ENCODE assay signal across 8 mouse cellular contexts in the genomic region with DNA sequence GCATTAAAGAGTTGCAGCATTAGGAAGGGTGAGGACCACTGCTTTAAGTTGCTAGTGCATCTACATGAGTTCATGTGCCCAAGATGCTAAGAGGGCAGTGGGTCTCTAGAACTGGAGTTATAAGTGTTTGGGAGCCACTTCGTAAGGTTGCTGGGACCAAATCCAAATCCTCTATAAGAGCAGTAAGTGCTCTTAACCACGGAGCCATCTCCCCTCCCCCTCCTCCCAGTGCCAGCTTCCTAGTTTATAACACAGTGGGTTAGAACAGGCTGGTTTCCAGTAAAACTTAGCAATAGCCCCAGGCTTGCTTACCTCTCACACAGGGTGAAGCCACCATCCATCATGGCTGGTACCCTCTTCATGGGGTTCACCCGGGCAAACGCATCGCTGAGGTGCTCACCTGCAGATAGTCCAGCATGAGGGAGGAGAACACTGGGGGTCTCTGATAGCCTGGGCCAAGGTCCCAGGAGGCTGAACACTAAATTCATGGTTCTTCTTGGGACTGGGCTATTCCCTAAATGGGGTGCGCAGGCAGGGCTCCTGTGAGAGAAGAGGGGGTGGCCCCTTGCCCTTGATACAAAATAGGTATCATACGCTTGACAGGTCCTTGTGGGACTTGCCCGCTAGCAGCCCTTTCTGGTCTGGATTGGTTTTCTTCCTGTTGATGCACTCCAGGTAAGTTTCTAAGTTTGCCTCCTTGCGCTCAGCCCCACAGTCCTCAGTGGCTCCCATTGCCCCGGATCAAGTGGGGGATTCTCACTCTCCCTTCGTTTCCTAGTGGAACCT. TPM values are rescaled to one million over a fixed set of nuclear protein-coding genes. Genes with fewer than 3 reads are reported as not detected.
A peak's percentile ranks its signal among the peaks of the same experiment; 100 is the strongest.
DNase-seq lines count a peak whose midpoint lies in the region; ATAC-seq and TF ChIP-seq lines count a peak whose summit lies in the region.

No protein-coding gene starts in this region.

- H3K9ac ChIP-seq in hindbrain, postnatal 0 days (replicated peaks; ENCODE audit: low read length), result no peak overlapping the region
- peak overlapping the region; percentile 63 for H3K9ac ChIP-seq in stomach, postnatal 0 days (ENCODE audit: low read length)

- H3K27me3 ChIP-seq in megakaryocyte, embryonic 14.5 days (replicated peaks), result peaks cover 52% of the 10 kb centered on the region
- H3K27me3 ChIP-seq in hindbrain, postnatal 0 days (ENCODE audit: insufficient read depth, low read length), result no peaks in the 10 kb centered on the region
- H3K27me3 ChIP-seq in stomach, postnatal 0 days (ENCODE audit: control insufficient read depth, insufficient read depth, low read length), result no peaks in the 10 kb centered on the region

- peak overlapping the region; percentile 94 for H3K4me3 ChIP-seq in megakaryocyte, embryonic 14.5 days (replicated peaks)
- H3K4me3 ChIP-seq in hindbrain, postnatal 0 days (ENCODE audit: low read length), result peak overlapping the region; percentile 38
- H3K4me3 ChIP-seq in lung, adult 2 months (replicated peaks; ENCODE audit: extremely low read depth, low read depth, low read length), result peak overlapping the region; percentile 49
- H3K4me3 ChIP-seq in stomach, postnatal 0 days (ENCODE audit: low read depth, low read length), result peak overlapping the region; percentile 56

- WGBS in hindbrain, postnatal 0 days, result 47% methylated on average over 11 of the region's 11 CpGs
- 25% methylated on average over 11 of the region's 11 CpGs for WGBS in lung, adult 2 months
- WGBS in stomach, postnatal 0 days, result 47% methylated on average over 11 of the region's 11 CpGs

- no peaks in the 10 kb centered on the region for H3K36me3 ChIP-seq in megakaryocyte, embryonic 14.5 days (replicated peaks; ENCODE audit: low read length)
- H3K36me3 ChIP-seq in hindbrain, postnatal 0 days (ENCODE audit: insufficient read depth, low read length), result no peaks in the 10 kb centered on the region
- no peaks in the 10 kb centered on the region for H3K36me3 ChIP-seq in stomach, postnatal 0 days (ENCODE audit: control insufficient read depth, insufficient read depth, low read length)

- no peak for DNase-seq in hindbrain, postnatal 0 days (ENCODE audit: low spot score)
- peak; percentile 39 for DNase-seq in lung, adult 2 months
- DNase-seq in stomach, postnatal 0 days (ENCODE audit: low spot score), result no peak
- no peak for DNase-seq in thymus, postnatal 0 days (ENCODE audit: low spot score)
- no peak for DNase-seq in spleen, postnatal 36 days (ENCODE audit: low spot score in 2 of 2)

- no peak for TF ChIP-seq CTCF in hindbrain, postnatal 0 days (IDR thresholded peaks at IDR 0.05; ENCODE audit: low read depth)
- no peak for TF ChIP-seq CTCF in lung, adult 2 months (IDR thresholded peaks at IDR 0.05; ENCODE audit: insufficient read depth, low read length)
- no peak for TF ChIP-seq CTCF in stomach, postnatal 0 days (IDR thresholded peaks at IDR 0.05; ENCODE audit: low read depth)

- peak overlapping the region; percentile 82 for H3K4me2 ChIP-seq in hindbrain, postnatal 0 days (ENCODE audit: low read depth, low read length)
- peak overlapping the region; percentile 90 for H3K4me2 ChIP-seq in stomach, postnatal 0 days (replicated peaks; ENCODE audit: low read depth)

- no peak overlapping the region for H3K27ac ChIP-seq in hindbrain, postnatal 0 days
- no peak overlapping the region for H3K27ac ChIP-seq in stomach, postnatal 0 days (replicated peaks)

- no peaks in the 10 kb centered on the region; the same call in 1 of the 2 replicates for H3K9me3 ChIP-seq in megakaryocyte, embryonic 14.5 days
- H3K9me3 ChIP-seq in hindbrain, postnatal 0 days (ENCODE audit: low read length), result no peaks in the 10 kb centered on the region
- H3K9me3 ChIP-seq in stomach, postnatal 0 days (ENCODE audit: control insufficient read depth, low read length), result no peaks in the 10 kb centered on the region

- peaks cover 48% of the 10 kb centered on the region for H3K4me1 ChIP-seq in megakaryocyte, embryonic 14.5 days
- H3K4me1 ChIP-seq in hindbrain, postnatal 0 days (ENCODE audit: insufficient read depth, low read length), result no peaks in the 10 kb centered on the region
- peaks cover 8% of the 10 kb centered on the region for H3K4me1 ChIP-seq in lung, adult 2 months (ENCODE audit: control insufficient read depth, insufficient read depth, low read length)
- H3K4me1 ChIP-seq in stomach, postnatal 0 days (replicated peaks; ENCODE audit: control insufficient read depth, insufficient read depth), result no peaks in the 10 kb centered on the region; the same call in 1 of the 2 replicates

- TF ChIP-seq EP300 in stomach, postnatal 0 days (optimal IDR thresholded peaks at IDR 0.05), result no peak

- TF ChIP-seq POLR2A in lung, adult 2 months (IDR thresholded peaks at IDR 0.05; ENCODE audit: borderline replicate concordance, extremely low read depth, low read depth, low read length), result no peak

- no peak for ATAC-seq in megakaryocyte, adult 5-6 weeks (ENCODE audit: poor library complexity, severe bottlenecking)
- ATAC-seq in hindbrain, postnatal 0 days, result no peak
- no peak; the same call in 1 of the 2 replicates for ATAC-seq in stomach, postnatal 0 days (ENCODE audit: low FRiP score, low TSS enrichment)
- no peak for ATAC-seq in megakaryocyte-erythroid progenitor cell, adult 5-6 weeks (replicated peaks; ENCODE audit: low FRiP score, low TSS enrichment, poor library complexity, severe bottlenecking)

RNA-seq across cellular contexts. Expression of a gene that starts 1.5 kb away (rescaled TPM):
- 44.0 and 52.9 TPM in 2 replicates for polyA plus RNA-seq in megakaryocyte, embryonic 14.5 days (2012; ENCODE audit: insufficient read depth, low replicate concordance)
- 0.78 TPM in 1 of 2 replicates, not detected in the other for total RNA-seq in megakaryocyte, adult 5-6 weeks (2015)
- not detected in 2 replicates for total RNA-seq in megakaryocyte, adult 5-6 weeks (2017)
- 38.1 and 39.3 TPM in 2 replicates for total RNA-seq in hindbrain, postnatal 0 days (2014; rRNA removed)
- polyA plus RNA-seq in hindbrain, postnatal 0 days (2015; fragmentation: Nextera tagmentation; extraction: Ambion mirVana), result 20.8 and 24.4 TPM in 2 replicates
- polyA plus RNA-seq in lung, adult 2 months (2012; rRNA removed), result 163 and 178 TPM in 2 replicates
- 16.1 and 19.7 TPM in 2 replicates for polyA plus RNA-seq in stomach, postnatal 0 days (2015; fragmentation: Nextera tagmentation; extraction: Ambion mirVana)
- polyA plus RNA-seq in thymus, postnatal 0 days (2015; fragmentation: Nextera tagmentation; extraction: Ambion mirVana), result 2.2 and 2.8 TPM in 2 replicates
- 0.49 and 2.5 TPM in 2 replicates for total RNA-seq in megakaryocyte-erythroid progenitor cell, adult 5-6 weeks (2014; fragmentation: Nextera tagmentation)
- 1.4 and 2.1 TPM in 2 replicates for total RNA-seq in megakaryocyte-erythroid progenitor cell, adult 5-6 weeks (2017)

RNA-seq across cellular contexts. Expression of a gene that starts 15.7 kb away (rescaled TPM):
- polyA plus RNA-seq in megakaryocyte, embryonic 14.5 days (2012; ENCODE audit: insufficient read depth, low replicate concordance), result 1.6 TPM in 1 of 2 replicates, not detected in the other
- 1.4 and 2.7 TPM in 2 replicates for total RNA-seq in megakaryocyte, adult 5-6 weeks (2015)
- total RNA-seq in megakaryocyte, adult 5-6 weeks (2017), result 1.5 and 1.6 TPM in 2 replicates
- total RNA-seq in hindbrain, postnatal 0 days (2014; rRNA removed), result 1.8 and 3.2 TPM in 2 replicates
- polyA plus RNA-seq in hindbrain, postnatal 0 days (2015; fragmentation: Nextera tagmentation; extraction: Ambion mirVana), result 2.8 and 4.2 TPM in 2 replicates
- polyA plus RNA-seq in lung, adult 2 months (2012; rRNA removed), result 47.8 and 63.7 TPM in 2 replicates
- polyA plus RNA-seq in stomach, postnatal 0 days (2015; fragmentation: Nextera tagmentation; extraction: Ambion mirVana), result 72.6 and 77.8 TPM in 2 replicates
- polyA plus RNA-seq in thymus, postnatal 0 days (2015; fragmentation: Nextera tagmentation; extraction: Ambion mirVana), result 9.9 and 10.1 TPM in 2 replicates
- 2.0 and 2.7 TPM in 2 replicates for total RNA-seq in megakaryocyte-erythroid progenitor cell, adult 5-6 weeks (2014; fragmentation: Nextera tagmentation)
- 3.0 TPM in 1 of 2 replicates, not detected in the other for total RNA-seq in megakaryocyte-erythroid progenitor cell, adult 5-6 weeks (2017)

RNA-seq across cellular contexts. Expression of a gene that starts 16.2 kb away (rescaled TPM):
- not detected in 2 replicates for polyA plus RNA-seq in megakaryocyte, embryonic 14.5 days (2012; ENCODE audit: insufficient read depth, low replicate concordance)
- not detected in 2 replicates for total RNA-seq in megakaryocyte, adult 5-6 weeks (2015)
- not detected in 2 replicates for total RNA-seq in megakaryocyte, adult 5-6 weeks (2017)
- total RNA-seq in hindbrain, postnatal 0 days (2014; rRNA removed), result not detected in 2 replicates
- polyA plus RNA-seq in hindbrain, postnatal 0 days (2015; fragmentation: Nextera tagmentation; extraction: Ambion mirVana), result not detected in 2 replicates
- not detected in 2 replicates for polyA plus RNA-seq in lung, adult 2 months (2012; rRNA removed)
- 0.16 and 0.64 TPM in 2 replicates for polyA plus RNA-seq in stomach, postnatal 0 days (2015; fragmentation: Nextera tagmentation; extraction: Ambion mirVana)
- polyA plus RNA-seq in thymus, postnatal 0 days (2015; fragmentation: Nextera tagmentation; extraction: Ambion mirVana), result not detected in 2 replicates
- not detected in 2 replicates for total RNA-seq in megakaryocyte-erythroid progenitor cell, adult 5-6 weeks (2014; fragmentation: Nextera tagmentation)
- total RNA-seq in megakaryocyte-erythroid progenitor cell, adult 5-6 weeks (2017), result not detected in 2 replicates

RNA-seq across cellular contexts. Expression of a gene that starts 23.7 kb away (rescaled TPM):
- polyA plus RNA-seq in megakaryocyte, embryonic 14.5 days (2012; ENCODE audit: insufficient read depth, low replicate concordance), result 51.1 and 91.0 TPM in 2 replicates
- total RNA-seq in megakaryocyte, adult 5-6 weeks (2015), result 30.0 and 31.4 TPM in 2 replicates
- 24.7 and 28.4 TPM in 2 replicates for total RNA-seq in megakaryocyte, adult 5-6 weeks (2017)
- 63.6 and 67.4 TPM in 2 replicates for total RNA-seq in hindbrain, postnatal 0 days (2014; rRNA removed)
- 115 and 120 TPM in 2 replicates for polyA plus RNA-seq in hindbrain, postnatal 0 days (2015; fragmentation: Nextera tagmentation; extraction: Ambion mirVana)
- polyA plus RNA-seq in lung, adult 2 months (2012; rRNA removed), result 59.7 and 65.3 TPM in 2 replicates
- 64.1 and 68.4 TPM in 2 replicates for polyA plus RNA-seq in stomach, postnatal 0 days (2015; fragmentation: Nextera tagmentation; extraction: Ambion mirVana)
- 131 and 132 TPM in 2 replicates for polyA plus RNA-seq in thymus, postnatal 0 days (2015; fragmentation: Nextera tagmentation; extraction: Ambion mirVana)
- total RNA-seq in megakaryocyte-erythroid progenitor cell, adult 5-6 weeks (2014; fragmentation: Nextera tagmentation), result 41.3 and 45.6 TPM in 2 replicates
- total RNA-seq in megakaryocyte-erythroid progenitor cell, adult 5-6 weeks (2017), result 39.1 and 49.7 TPM in 2 replicates

RNA-seq across cellular contexts. Expression of a gene that starts 25.4 kb away (rescaled TPM):
- 0.10 TPM in 1 of 2 replicates, not detected in the other for polyA plus RNA-seq in megakaryocyte, embryonic 14.5 days (2012; ENCODE audit: insufficient read depth, low replicate concordance)
- not detected in 2 replicates for total RNA-seq in megakaryocyte, adult 5-6 weeks (2015)
- total RNA-seq in megakaryocyte, adult 5-6 weeks (2017), result not detected in 2 replicates
- total RNA-seq in hindbrain, postnatal 0 days (2014; rRNA removed), result not detected in 2 replicates
- polyA plus RNA-seq in hindbrain, postnatal 0 days (2015; fragmentation: Nextera tagmentation; extraction: Ambion mirVana), result not detected in 2 replicates
- not detected in 2 replicates for polyA plus RNA-seq in lung, adult 2 months (2012; rRNA removed)
- polyA plus RNA-seq in stomach, postnatal 0 days (2015; fragmentation: Nextera tagmentation; extraction: Ambion mirVana), result not detected in 2 replicates
- 0.14 and 0.18 TPM in 2 replicates for polyA plus RNA-seq in thymus, postnatal 0 days (2015; fragmentation: Nextera tagmentation; extraction: Ambion mirVana)
- total RNA-seq in megakaryocyte-erythroid progenitor cell, adult 5-6 weeks (2014; fragmentation: Nextera tagmentation), result not detected in 2 replicates
- 0.65 TPM in 1 of 2 replicates, not detected in the other for total RNA-seq in megakaryocyte-erythroid progenitor cell, adult 5-6 weeks (2017)

Comparison
In these comparisons a context has a peak if more than half of its experiments do, and no peak if none do; other contexts are left out.
1. H3K4me3 ChIP-seq: peak in every context shown above with its lines; median percentile 94 in megakaryocyte, embryonic 14.5 days; 56 in stomach, postnatal 0 days; 49 in lung, adult 2 months; 38 in hindbrain, postnatal 0 days.